Mouse (Mus musculus): ENCODE results near the gene Lactb. TPM values are rescaled to one million over a fixed set of nuclear protein-coding genes. Genes with fewer than 3 reads are reported as not detected.

Lactb gene
- total RNA-seq (2012; rRNA removed) (14.6 and 14.7 TPM in 2 replicates), total RNA-seq (2014; rRNA removed) (23.7 and 24.5 TPM in 2 replicates), polyA plus RNA-seq (2012; ENCODE audit: insufficient read length, low read depth) (29.4 and 31.6 TPM in 2 replicates)

DNA sequence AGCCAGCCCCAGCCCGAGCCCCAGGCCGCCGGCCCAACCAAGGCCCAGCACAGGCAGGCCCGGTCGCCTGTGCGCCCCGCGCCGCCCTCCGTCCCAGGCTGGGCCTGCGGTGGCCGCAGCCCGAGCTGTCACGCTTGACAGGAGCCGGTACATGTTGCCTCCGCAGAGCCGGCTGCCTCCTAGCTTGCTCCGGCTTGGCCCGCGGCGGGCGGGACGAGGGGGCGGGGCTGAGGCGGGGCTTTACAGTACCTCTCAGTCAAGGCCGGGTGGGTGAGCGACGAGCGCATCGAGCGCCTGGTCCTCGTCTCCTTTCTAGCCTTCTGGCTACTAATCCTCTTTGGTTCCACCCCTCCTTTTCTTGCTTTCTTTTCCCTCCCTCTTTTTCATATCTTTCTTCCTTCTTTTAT is at the start of gene Lactb:
Gene Lactb, minus strand, starts transcription at position 246 of the 407 bp plus-strand sequence.
- H3K9ac ChIP-seq (ENCODE audit: insufficient read depth, low read depth): peak within 1 kb of the TSS; percentile 79
- no peaks in the 10 kb centered on the region for H3K27me3 ChIP-seq (replicated peaks)
- no peaks in the 10 kb centered on the region for H3K9me3 ChIP-seq (replicated peaks; ENCODE audit: low read length)
- no peaks in the 10 kb centered on the region for H3K79me2 ChIP-seq (replicated peaks; ENCODE audit: control insufficient read depth, extremely low read depth, insufficient read depth, poor library complexity, severe bottlenecking)
- TF ChIP-seq SIN3A (IDR thresholded peaks at IDR 0.05; ENCODE audit: low read length): peak; percentile 97
- TF ChIP-seq JUN (IDR thresholded peaks at IDR 0.05; ENCODE audit: insufficient read depth, low read depth, low read length): no peak
- TF ChIP-seq CHD1 (IDR thresholded peaks at IDR 0.05; ENCODE audit: low read depth, low read length): no peak
- TF ChIP-seq HCFC1 (IDR thresholded peaks at IDR 0.05; ENCODE audit: low read depth, low read length): peak; percentile 69
- no peak for TF ChIP-seq RAD21 (IDR thresholded peaks at IDR 0.05; ENCODE audit: low read depth, low read length)
- TF ChIP-seq PAX5 (IDR thresholded peaks at IDR 0.05; ENCODE audit: low read length): no peak
- TF ChIP-seq ZKSCAN1 (IDR thresholded peaks at IDR 0.05; ENCODE audit: borderline replicate concordance, low read depth, low read length): no peak
- TF ChIP-seq TCF12 (IDR thresholded peaks at IDR 0.05; ENCODE audit: low read depth, low read length): 0 out of 2 replicates have a peak, but pooled peaks have one; percentile 15
- TF ChIP-seq UBTF (IDR thresholded peaks at IDR 0.05; ENCODE audit: low read depth, low read length): no peak
- TF ChIP-seq SMC3 (IDR thresholded peaks at IDR 0.05; ENCODE audit: low read depth, low read length): no peak
- no peak for TF ChIP-seq CHD2 (IDR thresholded peaks at IDR 0.05; ENCODE audit: low read length)
- no peak for TF ChIP-seq GABPA (IDR thresholded peaks at IDR 0.05; ENCODE audit: insufficient replicate concordance, low read depth, low read length)
- no peak for TF ChIP-seq ZC3H11A (IDR thresholded peaks at IDR 0.05; ENCODE audit: low read depth, low read length)
- TF ChIP-seq POLR2A (IDR thresholded peaks at IDR 0.05; ENCODE audit: low read depth, low read length): peak; percentile 31; the same call in 1 of the 2 replicates
- peak; percentile 65; the same call in 1 of the 2 replicates for TF ChIP-seq MXI1 (IDR thresholded peaks at IDR 0.05; ENCODE audit: low read depth, low read length)
- no peak for TF ChIP-seq USF1 (IDR thresholded peaks at IDR 0.05; ENCODE audit: low read depth, low read length)
- no peak for TF ChIP-seq USF2 (conservative IDR thresholded peaks at IDR 0.05; ENCODE audit: low read depth, low read length)
- peak; percentile 68; the same call in 1 of the 2 replicates for TF ChIP-seq MAZ (IDR thresholded peaks at IDR 0.05; ENCODE audit: low read depth, low read length)
- TF ChIP-seq BHLHE40 (IDR thresholded peaks at IDR 0.05; ENCODE audit: low read depth, low read length): no peak
- no peak for TF ChIP-seq POLR2AphosphoS2 (IDR thresholded peaks at IDR 0.05; ENCODE audit: low read depth, low read length)
- TF ChIP-seq CTCF (conservative IDR thresholded peaks at IDR 0.05 in 1 of 2, IDR thresholded peaks at IDR 0.05 in 1 of 2; ENCODE audit: low read depth in 2 of 2, low read length in 2 of 2): no peak
- TF ChIP-seq E2F4 (IDR thresholded peaks at IDR 0.05; ENCODE audit: insufficient replicate concordance, low read depth, low read length): no peak
- no peak for TF ChIP-seq MEF2A (IDR thresholded peaks at IDR 0.05; ENCODE audit: borderline replicate concordance, low read depth, low read length)
- TF ChIP-seq TBP (conservative IDR thresholded peaks at IDR 0.05; ENCODE audit: low read depth, low read length): no peak
- peak; percentile 72; the same call in 1 of the 2 replicates for TF ChIP-seq NELFE (IDR thresholded peaks at IDR 0.05; ENCODE audit: low read depth, low read length)
- TF ChIP-seq NRF1 (IDR thresholded peaks at IDR 0.05; ENCODE audit: low read depth, low read length): no peak
- TF ChIP-seq JUND (conservative IDR thresholded peaks at IDR 0.05; ENCODE audit: low read depth, low read length): no peak
- no peak for TF ChIP-seq MAFK (IDR thresholded peaks at IDR 0.05; ENCODE audit: insufficient replicate concordance, low read length)
- TF ChIP-seq RCOR1 (conservative IDR thresholded peaks at IDR 0.05; ENCODE audit: low read depth, low read length): no peak
- TF ChIP-seq KAT2A (IDR thresholded peaks at IDR 0.05; ENCODE audit: insufficient replicate concordance, low read length): 0 out of 2 replicates have a peak, but pooled peaks have one; percentile 6
- no peak for TF ChIP-seq EP300 (IDR thresholded peaks at IDR 0.05; ENCODE audit: low read length)
- TF ChIP-seq ELF1 (IDR thresholded peaks at IDR 0.05; ENCODE audit: low read depth, low read length): no peak
- TF ChIP-seq ZMIZ1 (IDR thresholded peaks at IDR 0.05; ENCODE audit: low read depth, low read length): no peak
- peak; percentile 33; the same call in 1 of the 2 replicates for TF ChIP-seq MAX (IDR thresholded peaks at IDR 0.05; ENCODE audit: low read length)
- no peak; the same call in 1 of the 2 replicates for TF ChIP-seq IRF4 (IDR thresholded peaks at IDR 0.05; ENCODE audit: low read depth, low read length)
- no peak for TF ChIP-seq MYC (IDR thresholded peaks at IDR 0.05; ENCODE audit: low read depth, low read length)
- no peak for TF ChIP-seq ZNF384 (IDR thresholded peaks at IDR 0.05; ENCODE audit: low read depth, low read length)
- no peak for TF ChIP-seq ETS1 (conservative IDR thresholded peaks at IDR 0.05; ENCODE audit: low read depth, low read length)
- dilution Hi-C loops (cut with MboI; ENCODE audit: extremely low pct_ligation_motif_present, extremely low pct_unique_long_range_greater_than_20kb, low sequenced_read_pairs): no loop called here
- H3K36me3 ChIP-seq (replicated peaks in 1 of 2; ENCODE audit: control insufficient read depth in 1 of 2, insufficient read depth in 1 of 2, low read length in 1 of 2): peaks cover 3 to 23% of the 10 kb centered on the region in 2 experiments
- H3K4me1 ChIP-seq (ENCODE audit: control insufficient read depth in 1 of 2, insufficient read depth in 2 of 2): peaks cover 11 to 51% of the 10 kb centered on the region in 2 experiments
- in situ Hi-C loops (cut with MboI; ENCODE audit: low pct_ligation_motif_present, low pct_unique_long_range_greater_than_20kb, low sequenced_read_pairs): loop anchor here (25.0 kb wide), 1 partner anchor 463 kb away; the partner anchor contains the start of gene Fbxl22
- H3K4me3 ChIP-seq (replicated peaks in 1 of 3; ENCODE audit: low read depth in 2 of 3, low read length in 2 of 3, poor library complexity in 1 of 3): peak within 1 kb of the TSS; percentile 71 to 96 (median 95)
- H3K4me2 ChIP-seq (ENCODE audit: insufficient read depth, low read depth, poor library complexity, severe bottlenecking): peak within 1 kb of the TSS; percentile 77
- peak; percentile 87 for DNase-seq (ENCODE audit: extremely low read depth)
- peak within 1 kb of the TSS; percentile 87 for H3K27ac ChIP-seq (ENCODE audit: insufficient read depth, low read depth)

Measured in CH12.LX (cell line).